Mouse (Mus musculus) urinary bladder, postnatal 4 days (tissue): Measurements from ENCODE around the gene Adh7.

Experiments
- DNase-seq, 2 experiments: peaks; one replicate each; pipeline ENCODE4 v3.0.0; 2021 to 2022; ENCODE audit warnings: low spot score in 2 of 2

The Adh7 gene

GRCm38 (mm10) chr3:138217631-138218264 lies at the start of gene Adh7:
Gene Adh7, plus strand, starts transcription at chr3:138217760.
- no peak for DNase-seq

- DNase-seq, result no peak
Measured at GRCm38 (mm10) chr3:138173291-138173690, 44.3 kb upstream of the Adh7 start.

DNA sequence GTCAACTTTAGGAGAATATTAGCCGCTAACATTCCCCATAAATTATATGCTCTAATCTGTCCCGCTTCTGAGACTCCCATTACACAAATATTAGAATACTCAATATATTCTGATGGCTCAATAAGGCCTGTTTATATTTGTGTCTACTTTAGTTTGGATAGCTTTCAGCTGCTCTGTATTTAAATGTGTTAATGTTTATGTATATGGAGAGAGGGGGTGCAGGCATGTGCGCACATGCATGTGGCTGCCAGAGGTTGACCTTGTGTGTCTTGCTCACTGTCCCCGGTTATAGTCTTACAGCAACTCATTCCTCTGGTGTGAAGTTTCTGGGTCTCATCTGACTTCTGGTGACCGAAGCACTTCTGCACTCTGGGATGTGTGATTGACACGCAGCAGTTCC lies 42.0 kb upstream of the Adh7 start:
- no peak for DNase-seq

DNA sequence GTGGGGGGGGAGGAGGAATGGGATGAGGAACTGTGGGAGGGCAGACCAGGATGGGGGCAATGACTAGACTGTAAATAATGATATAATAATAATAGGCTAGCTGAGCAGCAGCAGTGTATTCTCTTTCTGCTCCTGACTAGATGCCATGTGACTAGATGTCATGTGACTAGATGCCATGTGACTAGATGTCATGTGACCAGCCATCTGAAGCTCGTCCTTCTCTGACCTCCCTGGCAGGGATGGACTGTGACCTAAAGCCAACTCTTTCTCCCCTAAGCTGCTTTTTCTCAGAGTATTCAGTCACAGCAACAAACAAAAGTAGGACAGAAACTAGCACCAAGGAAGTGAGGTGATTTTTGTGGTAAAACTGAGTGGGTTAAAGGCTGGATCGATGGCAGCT lies 35.5 kb upstream of the Adh7 start:
- no peak for DNase-seq

DNA sequence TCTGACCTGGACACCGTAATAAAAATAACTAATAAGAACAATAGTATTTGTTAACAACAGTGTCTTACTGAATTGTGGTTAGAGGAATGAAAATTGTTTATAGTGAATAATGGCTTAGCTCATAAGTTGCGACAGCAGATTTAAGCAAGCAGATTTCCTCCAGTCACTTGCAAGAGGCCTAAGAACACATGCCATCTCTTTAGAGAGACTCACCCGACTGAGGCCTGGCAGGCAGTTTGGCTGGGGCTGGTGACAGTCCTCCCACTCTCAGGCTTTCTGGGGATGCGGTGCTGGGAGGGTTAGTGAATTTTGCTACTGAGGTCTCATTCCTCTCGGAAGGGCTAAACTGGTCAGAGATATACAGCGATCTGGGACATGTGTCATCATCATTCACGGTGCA lies 34.2 kb upstream of the Adh7 start:
- no peak for DNase-seq

DNA sequence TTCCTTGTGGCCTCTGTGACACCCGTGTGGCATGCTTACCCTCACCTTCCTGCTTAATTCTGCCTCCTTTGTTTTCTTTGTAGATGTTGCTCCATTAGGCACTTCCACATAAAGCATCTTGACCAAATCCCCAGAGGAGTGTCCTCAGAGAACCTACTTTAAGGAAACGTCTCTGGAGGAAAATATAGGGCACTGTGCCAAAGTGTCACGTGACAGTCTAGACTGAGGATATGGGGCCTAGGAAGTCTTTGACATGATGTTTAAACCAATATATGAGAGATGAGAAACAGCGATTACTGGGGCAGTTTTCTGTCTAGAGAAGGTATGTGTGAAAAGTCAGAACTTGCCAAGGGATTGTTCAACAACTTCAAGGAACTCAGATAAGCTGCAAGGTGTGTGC lies 32.3 kb upstream of the Adh7 start:
- DNase-seq, result no peak

GRCm38 (mm10) chr3:138185995-138186930 lies 31.3 kb upstream of the Adh7 start:
- no peak for DNase-seq

DNA sequence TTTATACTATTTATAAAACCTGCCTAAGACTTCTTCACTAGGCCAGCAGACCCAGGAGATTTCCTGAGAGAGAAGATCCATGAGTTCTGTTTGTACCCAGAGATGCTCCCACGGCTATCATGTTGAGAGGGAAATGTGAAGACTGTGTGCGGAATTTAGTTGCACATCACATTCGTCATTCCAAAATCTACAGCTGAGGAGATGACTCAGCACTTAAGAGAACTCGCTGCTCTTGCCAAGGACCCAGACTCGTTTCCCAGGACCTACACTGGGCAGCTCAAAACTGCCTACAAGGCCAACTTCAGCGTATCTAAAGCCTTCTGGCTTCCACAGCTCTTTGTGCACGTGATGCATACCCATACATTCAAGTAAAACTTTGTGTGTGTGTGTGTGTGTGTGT lies 25.3 kb upstream of the Adh7 start:
- no peak for DNase-seq

GRCm38 (mm10) chr3:138193683-138194302 lies 23.8 kb upstream of the Adh7 start, which contains the start of gene 4930579F01Rik:
Gene 4930579F01Rik, minus strand, starts transcription at chr3:138193825.
- no peak for DNase-seq

- DNase-seq, result no peak
Measured at GRCm38 (mm10) chr3:138197093-138197492, 20.5 kb upstream of the Adh7 start.

GRCm38 (mm10) chr3:138197556-138197955 lies 20.0 kb upstream of the Adh7 start:
- no peak for DNase-seq

GRCm38 (mm10) chr3:138197973-138198721 lies 19.4 kb upstream of the Adh7 start:
- DNase-seq, result peak; percentile 71 to 90

DNA sequence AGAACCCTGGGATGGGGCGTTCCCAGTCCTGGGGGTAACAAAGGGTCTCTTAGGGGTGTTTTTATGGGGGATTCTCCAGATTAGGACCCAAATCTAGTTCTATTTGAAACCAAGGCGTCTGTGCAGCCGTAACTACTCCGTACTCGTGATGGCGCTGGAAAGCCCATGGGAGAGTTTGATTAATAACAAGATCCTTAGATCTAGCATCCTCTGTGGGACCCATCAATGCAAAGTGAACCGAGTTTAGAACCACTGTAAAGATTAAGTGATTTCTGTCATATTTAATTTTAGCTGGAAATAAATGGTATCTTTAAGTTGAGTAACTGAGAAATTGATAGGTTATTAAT lies 18.9 kb upstream of the Adh7 start:
- no peak for DNase-seq

- DNase-seq, result no peak
Measured at GRCm38 (mm10) chr3:138208821-138209220, 8.7 kb upstream of the Adh7 start.

- no peak for DNase-seq
Measured at GRCm38 (mm10) chr3:138210432-138211075, 7.0 kb upstream of the Adh7 start.

DNA sequence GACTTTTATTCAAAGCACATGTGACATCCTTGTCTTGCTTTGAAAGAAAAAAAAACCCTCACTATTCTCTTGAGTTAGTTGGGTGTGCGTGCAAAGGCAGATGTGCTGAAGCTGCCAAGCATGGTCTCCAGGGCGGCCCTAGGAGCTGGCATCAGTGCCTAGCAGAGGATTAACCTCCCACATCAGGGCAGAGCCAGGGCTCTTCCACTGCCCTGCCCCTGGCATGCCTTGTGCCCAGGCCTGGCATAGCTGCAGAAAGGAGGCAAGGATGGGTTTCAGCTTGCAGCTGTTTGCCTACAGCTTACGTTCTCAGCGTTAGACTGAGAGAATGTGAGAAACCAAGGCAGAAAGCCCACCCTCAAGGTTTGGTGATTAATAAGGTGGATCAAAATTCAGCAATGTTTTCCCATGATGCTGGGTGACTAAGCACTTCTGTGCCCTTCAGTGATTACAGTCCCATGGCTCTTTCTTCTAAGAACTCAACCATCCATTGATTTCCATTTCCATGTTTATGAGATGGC lies 5.1 kb upstream of the Adh7 start:
- no peak for DNase-seq

- no peak for DNase-seq
Measured at GRCm38 (mm10) chr3:138215395-138215989, 2.1 kb upstream of the Adh7 start.

GRCm38 (mm10) chr3:138216091-138216490 lies 1.5 kb upstream of the Adh7 start:
- DNase-seq, result no peak

GRCm38 (mm10) chr3:138221116-138221515 lies 3.6 kb downstream of the Adh7 start:
- no peak for DNase-seq

GRCm38 (mm10) chr3:138222511-138222910 lies 5.0 kb downstream of the Adh7 start:
- DNase-seq, result no peak

DNA sequence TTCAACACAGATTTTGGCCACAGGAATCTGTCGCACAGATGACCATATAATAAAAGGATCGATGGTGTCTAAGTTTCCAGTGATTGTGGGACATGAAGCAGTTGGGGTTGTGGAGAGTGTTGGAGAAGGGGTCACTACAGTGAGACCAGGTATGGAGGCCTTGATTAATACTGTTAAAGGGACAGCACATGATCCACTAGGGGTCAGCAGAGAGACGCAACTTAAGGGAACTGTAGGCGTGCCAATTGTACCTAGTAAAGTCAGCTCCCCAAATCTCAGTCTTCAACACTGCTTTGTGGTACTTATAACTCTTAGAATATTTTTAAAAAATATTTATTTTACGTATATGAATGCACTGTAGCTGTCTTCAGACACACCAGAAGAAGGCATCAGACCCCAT lies 5.4 kb downstream of the Adh7 start:
- DNase-seq, result no peak
